9 mouse cellular contexts compared by ENCODE assay signal in genomic region chr10:59324311-59325165, GRCm38 (mm10). TPM values are rescaled to one million over a fixed set of nuclear protein-coding genes. Genes with fewer than 3 reads are reported as not detected.
A peak's percentile ranks its signal among the peaks of the same experiment; 100 is the strongest.
DNase-seq lines count a peak whose midpoint lies in the region; ATAC-seq lines count a peak whose summit lies in the region.
"Had no signal": no experiment of that assay in that cellular context is flagged by ENCODE, and none has a peak within 500 bp of the region (broad histone marks: within the 10 kb centered on the region; RNA-seq: fewer than 3 reads in every experiment).

No protein-coding gene starts in this region.

- H3K36me3 ChIP-seq in forebrain, embryonic 16.5 days (ENCODE audit: control insufficient read depth, insufficient read depth), result no peaks in the 10 kb centered on the region
- 0 out of 2 replicates have a peak, but pooled peaks cover 3% of the 10 kb centered on the region for H3K36me3 ChIP-seq in midbrain, embryonic 12.5 days

- H3K4me3 ChIP-seq in forebrain, embryonic 16.5 days (replicated peaks; ENCODE audit: low read length), result peak overlapping the region; percentile 66
- H3K4me3 ChIP-seq in midbrain, embryonic 12.5 days, result peak overlapping the region; percentile 74

- peak; percentile 18 to 28 for DNase-seq in cerebellum, adult 18-20 months
- no peak for DNase-seq in cerebellum, adult 9-10 months
- peak; percentile 61 for DNase-seq in MN1 (ENCODE audit: low spot score)
- peak; percentile 48 for DNase-seq in kidney, postnatal 10 days
- no peak for DNase-seq in urinary bladder, adult 18-20 months (ENCODE audit: low spot score in 2 of 2)
- no peak for DNase-seq in left cerebral cortex, adult 11 months (ENCODE audit: low spot score)

- H3K4me1 ChIP-seq in forebrain, embryonic 16.5 days (replicated peaks; ENCODE audit: control insufficient read depth, insufficient read depth, low read length), result peaks cover 19% of the 10 kb centered on the region
- H3K4me1 ChIP-seq in midbrain, embryonic 12.5 days, result peaks cover 20% of the 10 kb centered on the region

- H3K9ac ChIP-seq in forebrain, embryonic 16.5 days (replicated peaks; ENCODE audit: low read depth, low read length), result peak overlapping the region; percentile 98
- H3K9ac ChIP-seq in midbrain, embryonic 12.5 days (replicated peaks), result peak overlapping the region; percentile 89

- no peaks in the 10 kb centered on the region for H3K9me3 ChIP-seq in forebrain, embryonic 16.5 days (ENCODE audit: control insufficient read depth, low read length)
- H3K9me3 ChIP-seq in midbrain, embryonic 12.5 days, result 0 out of 2 replicates have a peak, but pooled peaks cover 2% of the 10 kb centered on the region

- peak overlapping the region; percentile 93 for H3K27ac ChIP-seq in forebrain, embryonic 16.5 days (ENCODE audit: low read length)
- H3K27ac ChIP-seq in midbrain, embryonic 12.5 days (replicated peaks), result peak overlapping the region; percentile 94

- no peak for ATAC-seq in forebrain, embryonic 16.5 days
- ATAC-seq in midbrain, embryonic 12.5 days (ENCODE audit: low FRiP score, low read depth), result no peak

- H3K4me2 ChIP-seq in forebrain, embryonic 16.5 days (ENCODE audit: low read length), result peak overlapping the region; percentile 97
- peak overlapping the region; percentile 88 for H3K4me2 ChIP-seq in midbrain, embryonic 12.5 days (replicated peaks)

- 15% methylated on average over 15 of the region's 15 CpGs for WGBS in forebrain, embryonic 16.5 days
- WGBS in midbrain, embryonic 12.5 days, result 15% methylated on average over 15 of the region's 15 CpGs

- no peaks in the 10 kb centered on the region for H3K27me3 ChIP-seq in forebrain, embryonic 16.5 days (replicated peaks; ENCODE audit: control insufficient read depth, insufficient read depth, low read length)
- H3K27me3 ChIP-seq in midbrain, embryonic 12.5 days, result no peaks in the 10 kb centered on the region
- H3K27me3 ChIP-seq: Patski had no signal

RNA-seq across cellular contexts. Expression of gene P4ha1, which starts 1.4 kb away (rescaled TPM):
- 32.8 and 46.6 TPM in 2 replicates for polyA plus RNA-seq in forebrain, embryonic 16.5 days (2015; fragmentation: Nextera tagmentation; extraction: Ambion mirVana)
- polyA plus RNA-seq in midbrain, embryonic 12.5 days (2016; fragmentation: Nextera tagmentation; extraction: Ambion mirVana), result 35.5 and 38.2 TPM in 2 replicates

Comparison
In these comparisons a context has a peak if more than half of its experiments do, and no peak if none do; other contexts are left out.
1. DNase-seq: peak in cerebellum, adult 18-20 months (2 of 2), MN1 (single experiment) and kidney, postnatal 10 days (single experiment); none in cerebellum, adult 9-10 months (single experiment), urinary bladder, adult 18-20 months (0 of 2) and left cerebral cortex, adult 11 months (single experiment).